Mouse (Mus musculus) spleen, adult 18-20 months (tissue): Measurements from ENCODE around the gene Errfi1.
"Not testable (repeated sequence)": the region's sequence is repeated elsewhere in the genome, so short reads cannot be mapped to it uniquely, and the experiment has no call there.

Experiments used
- DNase-seq, 2 experiments: peaks; one replicate each; pipeline ENCODE4 v3.0.0; 2022; ENCODE audit warnings: mixed read lengths in 2 of 2

Errfi1 gene

GRCm38 (mm10) chr4:150882632-150883031 is 28.9 kb downstream of the Errfi1 start:
- no peak for DNase-seq

DNA sequence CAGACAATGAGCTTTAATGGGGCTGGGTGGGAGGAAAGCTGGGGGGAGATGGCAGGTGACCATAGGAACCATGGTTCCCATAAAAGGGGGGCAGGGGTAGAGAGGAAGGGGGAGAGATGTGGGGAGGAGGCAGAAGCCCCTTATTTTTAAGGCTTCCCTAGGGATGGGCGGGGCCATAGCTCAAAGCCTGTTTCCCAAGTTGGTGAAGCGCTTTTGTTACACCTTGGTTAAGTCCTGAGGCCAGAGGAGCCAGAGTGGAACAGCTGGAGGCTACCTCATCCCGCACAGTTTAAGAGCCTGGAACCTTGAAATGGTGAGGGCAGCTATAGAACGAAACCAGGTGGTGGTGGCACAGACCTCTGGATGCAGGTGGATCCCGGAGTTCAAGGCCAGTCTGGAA is 34.2 kb downstream of the Errfi1 start:
- no peak for DNase-seq

- DNase-seq: no peak
Measured at GRCm38 (mm10) chr4:150888492-150888891, 34.8 kb downstream of the Errfi1 start.

DNA sequence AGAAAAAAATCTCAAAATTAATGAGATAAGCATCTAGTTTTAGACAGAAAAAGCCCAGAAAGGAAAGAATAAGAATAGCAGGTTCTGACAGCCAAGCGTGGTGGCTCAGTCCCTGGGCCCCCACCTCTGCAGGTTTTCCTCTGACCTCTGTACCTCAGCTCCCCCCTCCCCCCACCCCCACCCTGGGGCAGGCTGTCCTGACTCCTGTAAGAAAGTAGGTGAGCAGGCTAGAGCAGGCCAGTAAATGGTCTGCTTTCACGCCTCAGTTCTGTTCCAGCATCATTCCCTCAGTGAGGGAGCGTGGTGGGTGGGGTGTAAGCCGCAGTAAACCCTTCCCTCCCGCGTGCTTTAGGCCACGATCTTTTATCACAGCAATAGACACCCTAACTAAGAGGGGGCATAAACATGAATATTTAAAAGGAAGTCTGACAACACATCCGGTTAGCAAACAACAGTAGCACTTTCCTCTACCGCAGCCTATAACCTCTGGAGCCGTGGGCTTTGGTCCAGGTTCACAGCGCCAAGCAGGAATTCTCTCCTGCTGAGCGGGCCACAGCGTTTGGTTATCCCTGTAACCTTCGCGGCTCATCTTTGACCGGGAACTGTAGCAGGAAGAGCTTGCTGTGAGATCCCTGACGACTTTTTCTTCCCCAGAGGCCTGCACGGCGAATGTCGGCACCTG is 35.7 kb downstream of the Errfi1 start:
- DNase-seq: no peak

DNA sequence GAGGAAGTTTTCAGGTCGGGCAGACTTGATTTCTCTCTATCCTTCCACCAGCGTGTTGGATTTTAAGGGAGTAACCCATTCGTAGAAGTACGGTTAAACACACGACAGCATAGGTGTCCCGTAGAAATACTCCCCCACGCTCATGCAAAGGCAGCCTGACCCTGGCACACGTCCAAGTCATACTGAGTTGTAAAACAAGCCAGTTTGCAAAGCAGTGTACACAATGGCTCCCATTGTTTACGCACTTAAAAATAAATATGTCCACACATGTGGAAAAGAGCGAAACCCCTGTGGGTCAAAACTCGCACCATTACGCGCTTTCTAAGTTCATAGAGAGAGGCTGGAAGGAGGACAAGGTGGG is 36.2 kb downstream of the Errfi1 start:
- no peak for DNase-seq

DNA sequence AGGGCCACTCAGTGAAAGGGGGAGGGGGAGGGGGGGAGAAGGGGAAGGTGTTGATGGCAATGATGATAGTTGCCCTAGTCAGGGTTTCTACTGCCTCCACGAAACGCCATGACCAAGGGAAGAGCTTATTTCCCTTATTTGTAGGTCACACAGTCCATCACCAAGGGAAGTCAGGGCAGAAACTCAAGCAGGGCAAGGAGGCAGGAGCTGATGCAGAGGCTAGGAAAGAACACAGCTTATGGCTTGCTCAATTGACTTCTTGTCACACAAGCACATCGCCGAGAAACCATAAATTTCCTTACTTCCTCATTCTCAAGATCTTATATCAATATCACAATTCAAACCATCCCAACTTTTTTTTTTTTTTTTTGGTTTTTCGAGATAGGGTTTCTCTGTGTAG is 37.6 kb downstream of the Errfi1 start:
- DNase-seq: no peak

DNA sequence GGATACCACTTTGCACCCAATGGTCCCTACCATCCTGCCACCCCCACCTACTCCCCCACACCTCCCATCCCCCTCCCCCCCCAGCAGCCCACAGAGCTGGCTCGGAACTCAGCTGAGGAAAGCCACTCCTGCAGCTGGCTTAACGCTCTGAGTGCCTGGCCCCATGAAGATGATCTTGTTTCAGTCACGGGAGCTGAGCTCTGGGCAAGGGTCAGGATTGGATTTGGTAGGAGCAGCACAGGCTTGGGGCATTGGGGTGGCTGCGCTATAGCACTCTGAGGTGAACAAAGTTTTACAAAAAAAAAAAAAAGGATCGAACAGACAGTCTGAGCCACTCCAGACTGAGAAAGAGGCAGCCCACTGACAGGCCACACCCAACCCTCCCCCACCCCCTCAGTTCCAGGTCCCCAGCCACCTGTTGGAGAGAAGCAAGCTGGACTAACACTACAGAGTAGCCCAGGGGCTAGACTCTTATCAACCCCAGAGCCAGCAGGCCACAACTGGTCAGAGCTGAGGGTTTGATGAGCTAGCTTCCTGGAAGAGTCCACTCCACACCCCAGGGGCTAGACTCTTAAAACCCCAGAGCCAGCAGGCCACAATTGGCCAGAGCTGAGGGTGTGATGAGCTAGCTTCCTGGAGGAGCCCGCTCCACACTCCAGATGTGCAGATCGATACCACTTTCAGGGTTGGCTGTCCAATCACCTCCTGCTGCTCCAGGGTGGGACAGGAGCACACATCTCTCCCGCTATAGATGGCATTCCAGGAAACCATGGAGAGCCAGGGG is 41.2 kb downstream of the Errfi1 start:
- no peak for DNase-seq

- DNase-seq: no peak
Measured at GRCm38 (mm10) chr4:150896896-150897624, 43.3 kb downstream of the Errfi1 start.

DNA sequence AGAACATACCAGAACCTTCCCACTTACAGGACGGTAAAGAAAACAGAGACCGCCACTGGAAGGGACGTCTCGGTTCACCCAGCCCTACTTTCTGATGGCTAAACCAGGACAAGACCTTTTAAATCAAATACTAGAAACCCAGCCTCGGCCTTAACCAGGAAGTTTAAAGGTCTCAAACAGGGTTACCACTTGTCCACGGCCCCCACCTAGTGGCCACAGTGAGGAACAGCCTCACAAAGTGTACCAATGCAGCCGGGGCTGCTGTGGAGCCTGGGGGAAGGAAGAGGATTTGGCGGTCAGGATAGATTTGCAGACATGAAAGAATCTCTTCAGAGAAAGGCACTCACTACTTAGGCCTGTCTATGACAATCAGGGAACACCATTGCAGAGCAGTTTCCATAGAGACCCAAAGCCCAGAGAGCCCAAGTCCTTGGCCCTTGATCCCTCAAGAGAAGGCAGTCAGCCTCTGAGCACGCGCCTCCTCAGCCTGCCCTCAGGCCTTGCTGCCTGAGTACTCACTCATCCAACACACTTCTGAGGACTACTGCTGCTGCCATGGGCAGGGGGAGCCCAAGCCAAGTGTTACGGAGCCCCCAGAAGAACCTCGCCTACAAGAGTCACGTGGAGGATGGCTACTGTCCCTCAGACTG is 45.1 kb downstream of the Errfi1 start:
- DNase-seq: peak; percentile 54 to 58

DNA sequence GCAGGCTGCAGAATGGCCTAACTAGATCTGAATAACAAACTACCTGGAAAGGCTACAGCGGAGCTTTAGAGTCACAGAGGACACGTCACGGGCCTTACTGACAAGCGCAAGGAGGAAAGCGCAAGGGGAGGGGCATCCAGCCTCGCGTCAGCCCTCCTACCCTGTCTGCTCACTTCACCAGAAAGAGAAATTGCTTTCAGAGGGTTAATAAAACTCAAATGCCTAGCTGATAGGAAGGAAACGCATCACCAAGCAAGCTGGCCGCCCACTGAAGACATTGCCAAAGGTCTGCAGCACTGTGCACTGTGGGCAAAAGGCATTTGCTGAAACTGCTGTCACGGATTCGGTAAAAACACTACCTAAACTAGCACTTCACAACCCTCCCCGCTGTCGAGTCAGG is 46.8 kb downstream of the Errfi1 start:
- no peak for DNase-seq

DNA sequence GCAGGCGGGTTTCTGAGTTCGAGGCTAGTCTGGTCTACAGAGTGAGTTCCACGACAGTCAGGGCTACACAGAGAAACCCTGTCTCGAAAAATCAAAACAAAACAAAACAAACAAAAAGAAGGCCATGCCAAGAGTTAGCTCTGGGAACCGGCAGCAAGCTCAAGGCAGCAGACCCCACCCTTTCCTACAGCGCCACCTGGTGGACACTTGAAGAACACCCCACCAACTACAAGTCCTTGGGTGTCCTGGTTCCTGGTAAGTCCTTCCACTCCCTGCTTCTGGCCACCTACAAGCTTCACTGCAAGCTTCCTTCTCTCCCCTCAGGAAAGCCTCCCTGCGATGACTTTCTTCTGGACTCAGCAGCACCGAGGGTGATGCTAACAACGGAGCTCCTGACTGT is 47.9 kb downstream of the Errfi1 start:
- peak; percentile 46 to 75 for DNase-seq

DNA sequence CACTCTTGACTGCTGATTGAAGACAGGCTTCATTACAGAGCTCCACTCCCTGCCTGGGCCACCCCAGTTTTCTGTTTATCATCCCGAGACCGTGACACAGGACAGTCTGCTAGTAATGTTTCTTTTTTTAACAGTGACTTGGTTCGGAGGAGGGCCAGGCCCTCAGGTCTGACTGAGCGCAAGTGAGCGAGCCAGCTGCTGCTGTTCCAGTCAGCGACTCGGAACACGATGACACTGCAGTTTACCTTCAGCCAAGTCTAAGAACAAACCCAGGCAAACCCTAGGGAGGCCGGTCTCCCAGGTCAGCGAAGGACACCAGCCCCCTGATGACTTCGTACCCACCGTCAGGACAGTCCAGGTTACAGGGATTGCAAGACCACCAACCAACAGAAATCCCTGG is 48.3 kb downstream of the Errfi1 start:
- no peak for DNase-seq

DNA sequence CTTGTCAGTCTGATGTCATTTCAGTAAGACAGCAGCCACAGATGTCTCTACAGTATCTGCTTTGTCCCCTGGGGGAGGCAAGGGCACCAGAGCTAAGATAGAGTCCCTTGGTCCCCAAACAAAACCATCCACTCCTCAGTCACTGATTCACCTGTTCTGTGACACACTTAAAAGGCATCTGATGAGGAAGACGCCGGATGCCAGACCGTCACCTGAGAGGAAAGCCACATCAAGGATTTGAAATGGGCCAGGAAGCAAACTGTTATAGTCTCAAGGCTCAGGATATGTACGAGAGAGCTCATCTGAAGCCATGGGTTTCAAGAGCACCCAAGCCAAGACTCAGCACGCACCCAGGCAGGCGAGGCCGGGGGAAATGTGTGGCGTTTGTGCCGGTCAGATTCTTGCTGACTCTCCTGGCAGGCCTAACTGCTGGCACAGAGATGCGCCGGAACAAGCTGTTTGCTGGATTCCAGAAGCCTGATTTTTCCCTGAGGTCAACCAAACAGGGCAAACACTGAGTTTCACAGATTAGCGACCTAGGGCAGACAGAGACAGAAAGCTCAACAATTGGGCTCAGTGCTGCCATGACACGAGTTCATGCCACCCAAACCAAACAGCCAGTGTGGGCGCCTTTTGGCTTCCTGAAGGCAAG is 49.5 kb downstream of the Errfi1 start:
- DNase-seq: no peak

- DNase-seq: no peak
Measured at GRCm38 (mm10) chr4:150907099-150907498, 53.4 kb downstream of the Errfi1 start.

DNA sequence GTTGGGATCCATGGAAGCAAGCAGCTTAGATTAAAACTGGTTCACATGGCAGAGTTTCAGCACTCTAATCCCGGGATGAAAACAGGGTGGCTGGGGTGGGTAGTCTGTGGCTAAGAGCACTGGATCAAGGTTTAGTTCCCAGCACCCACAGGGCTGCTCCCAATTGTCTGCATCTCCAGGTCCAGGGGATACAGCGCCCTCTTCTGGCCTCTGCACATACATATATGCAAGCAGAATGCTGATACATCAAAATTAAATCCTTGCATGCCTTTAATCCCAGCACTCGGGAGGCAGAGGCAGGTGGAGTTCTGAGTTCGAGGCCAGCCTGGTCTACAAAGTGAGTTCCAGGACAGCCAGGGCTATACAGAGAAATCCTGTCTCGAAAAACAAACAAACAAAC is 54.8 kb downstream of the Errfi1 start:
- DNase-seq: not testable (repeated sequence)

- DNase-seq: peak; percentile 98
Measured at GRCm38 (mm10) chr4:150909451-150910156, 55.9 kb downstream of the Errfi1 start.

DNA sequence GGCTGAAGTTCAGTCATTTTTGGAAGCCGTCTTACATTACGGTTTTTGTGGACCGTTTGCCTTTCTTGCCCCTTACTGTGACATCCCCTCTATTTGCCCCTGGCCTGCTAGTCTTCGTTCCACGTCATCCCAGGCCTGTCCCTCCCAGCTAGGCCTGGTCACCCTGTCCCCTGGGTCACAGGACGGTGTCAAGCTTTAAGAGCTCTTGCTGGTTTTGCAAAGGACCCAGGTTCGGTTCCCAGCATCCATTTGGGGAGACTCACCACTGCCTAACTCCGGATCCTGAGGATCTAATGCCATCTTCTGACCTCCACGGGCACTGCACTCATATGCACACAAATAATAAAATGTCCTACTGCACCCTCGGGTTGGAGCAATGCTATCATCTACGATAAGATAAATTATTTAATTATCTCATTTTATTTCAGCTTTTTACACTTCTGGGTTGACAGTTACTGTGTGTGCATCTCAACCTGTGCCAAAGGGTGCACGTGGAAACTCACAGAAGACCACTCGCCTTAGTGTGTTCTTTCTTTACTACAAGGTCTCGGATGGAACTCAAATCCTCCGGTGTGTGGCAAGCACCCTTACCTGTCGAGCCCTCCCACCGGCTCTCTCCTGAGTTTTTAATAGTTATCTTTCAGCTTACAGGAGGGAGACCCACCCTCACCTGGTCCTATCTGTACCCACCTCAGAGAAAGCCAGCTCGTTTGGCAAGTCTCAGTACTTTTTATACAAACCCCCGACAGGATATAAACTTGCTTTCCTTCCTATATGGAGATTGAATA is 56.6 kb downstream of the Errfi1 start:
- no peak for DNase-seq

GRCm38 (mm10) chr4:150913743-150914142 is 60.0 kb downstream of the Errfi1 start:
- no peak for DNase-seq

- DNase-seq: peak; percentile 93 to 94
Measured at GRCm38 (mm10) chr4:150914290-150914733, 60.6 kb downstream of the Errfi1 start, which contains the start of the genes Park7 and Tnfrsf9. Gene Park7 (minus strand): TSS chr4:150914437. Gene Tnfrsf9 (plus strand): TSS chr4:150914562.

- no peak for DNase-seq
Measured at GRCm38 (mm10) chr4:150915181-150915906, 61.6 kb downstream of the Errfi1 start.
